Mouse (Mus musculus): ENCODE data around the gene Btf3.
A peak's percentile ranks its signal among the peaks of the same experiment; 100 is the strongest.

Btf3 gene

GRCm38 (mm10) chr13:98277501-98277900, 39.3 kb downstream of the Btf3 start:
- TF ChIP-seq CTCF (conservative IDR thresholded peaks at IDR 0.05; ENCODE audit: low read length): 0 out of 2 replicates have a peak, but pooled peaks have one; percentile 22
- no peak for TF ChIP-seq POU5F1 (IDR thresholded peaks at IDR 0.05; ENCODE audit: borderline replicate concordance, low read length)
- TF ChIP-seq NANOG (IDR thresholded peaks at IDR 0.05; ENCODE audit: borderline replicate concordance, low read length): no peak
- Histone ChIP-seq H3K4me1 (replicated peaks; ENCODE audit: low read depth, low read length) (no peaks in the 10 kb centered on the region), H3K9me3 (ENCODE audit: low read length) (no peaks in the 10 kb centered on the region), H3K36me3 (ENCODE audit: insufficient read depth, low read length) (peaks cover 14% of the 10 kb centered on the region), H3K4me3 (replicated peaks; ENCODE audit: low read length) (no peak overlapping the region), H3K27me3 (ENCODE audit: insufficient read depth, low read length) (no peaks in the 10 kb centered on the region; the same call in 1 of the 2 replicates)

DNA sequence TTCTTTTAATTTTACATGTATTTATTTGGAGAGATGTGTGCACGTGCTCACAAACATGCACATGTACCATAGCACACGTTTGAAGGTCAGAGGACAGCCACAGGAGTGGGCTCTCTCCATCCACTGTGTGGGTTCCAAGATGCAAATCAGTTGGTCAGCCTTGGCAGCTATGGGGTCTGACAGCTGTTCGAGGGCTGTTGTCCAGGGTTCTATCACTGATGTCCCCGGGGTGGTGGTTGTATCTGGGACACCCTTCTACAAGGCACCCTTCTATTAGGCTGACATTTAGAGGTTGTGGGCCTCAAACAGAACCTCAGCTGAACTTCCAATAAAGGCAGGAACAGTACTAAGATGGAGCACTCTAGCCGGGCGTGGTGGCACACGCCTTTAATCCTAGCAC, 40.6 kb downstream of the Btf3 start:
- Histone ChIP-seq H3K9me3 (ENCODE audit: low read length) (no peaks in the 10 kb centered on the region), H3K27me3 (ENCODE audit: insufficient read depth, low read length) (no peaks in the 10 kb centered on the region; the same call in 1 of the 2 replicates), H3K36me3 (ENCODE audit: insufficient read depth, low read length) (peaks cover 27% of the 10 kb centered on the region), H3K4me1 (replicated peaks; ENCODE audit: low read depth, low read length) (no peaks in the 10 kb centered on the region), H3K4me3 (replicated peaks; ENCODE audit: low read length) (no peak overlapping the region)
- no peak for TF ChIP-seq CTCF (conservative IDR thresholded peaks at IDR 0.05; ENCODE audit: low read length)
- TF ChIP-seq NANOG (IDR thresholded peaks at IDR 0.05; ENCODE audit: borderline replicate concordance, low read length): no peak

DNA sequence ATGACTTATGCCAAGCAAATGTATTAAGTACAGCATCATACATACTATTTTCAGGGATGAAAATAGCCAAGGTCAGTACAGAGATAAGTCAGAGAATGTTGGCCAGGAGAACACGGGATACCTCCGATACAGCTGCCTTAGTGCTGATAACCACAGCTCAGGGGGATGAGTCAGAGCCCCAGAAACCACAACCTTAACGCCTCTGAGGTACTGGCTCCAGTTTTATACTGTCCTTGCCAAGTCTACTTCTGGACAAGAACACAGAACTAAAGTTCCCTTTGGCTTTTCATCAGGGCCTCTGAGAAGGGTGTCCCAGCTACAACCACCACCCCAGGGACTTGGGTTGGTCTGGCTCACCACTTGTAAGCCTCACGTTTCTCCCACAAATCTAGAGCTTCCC, 41.2 kb downstream of the Btf3 start:
- Histone ChIP-seq H3K9me3 (ENCODE audit: low read length) (no peaks in the 10 kb centered on the region), H3K4me1 (replicated peaks; ENCODE audit: low read depth, low read length) (no peaks in the 10 kb centered on the region), H3K36me3 (ENCODE audit: insufficient read depth, low read length) (peaks cover 33% of the 10 kb centered on the region), H3K4me3 (replicated peaks; ENCODE audit: low read length) (no peak overlapping the region), H3K27me3 (ENCODE audit: insufficient read depth, low read length) (no peaks in the 10 kb centered on the region; the same call in 1 of the 2 replicates)
- TF ChIP-seq POU5F1 (IDR thresholded peaks at IDR 0.05; ENCODE audit: borderline replicate concordance, low read length): no peak
- no peak for TF ChIP-seq CTCF (conservative IDR thresholded peaks at IDR 0.05; ENCODE audit: low read length)
- TF ChIP-seq NANOG (IDR thresholded peaks at IDR 0.05; ENCODE audit: borderline replicate concordance, low read length): no peak

- Histone ChIP-seq H3K36me3 (ENCODE audit: insufficient read depth, low read length) (peaks cover 38% of the 10 kb centered on the region), H3K9me3 (ENCODE audit: low read length) (no peaks in the 10 kb centered on the region), H3K27me3 (ENCODE audit: insufficient read depth, low read length) (no peaks in the 10 kb centered on the region; the same call in 1 of the 2 replicates), H3K4me1 (replicated peaks; ENCODE audit: low read depth, low read length) (no peaks in the 10 kb centered on the region), H3K4me3 (replicated peaks; ENCODE audit: low read length) (no peak overlapping the region)
- no peak for TF ChIP-seq CTCF (conservative IDR thresholded peaks at IDR 0.05; ENCODE audit: low read length)
- no peak for TF ChIP-seq POU5F1 (IDR thresholded peaks at IDR 0.05; ENCODE audit: borderline replicate concordance, low read length)
- TF ChIP-seq NANOG (IDR thresholded peaks at IDR 0.05; ENCODE audit: borderline replicate concordance, low read length): no peak
These were observed 42.8 kb downstream of the Btf3 start for GRCm38 (mm10) chr13:98274023-98274422.

- Histone ChIP-seq H3K4me3 (replicated peaks; ENCODE audit: low read length) (peak overlapping the region; percentile 93), H3K4me1 (replicated peaks; ENCODE audit: low read depth, low read length) (peaks cover 20% of the 10 kb centered on the region), H3K27me3 (ENCODE audit: insufficient read depth, low read length) (no peaks in the 10 kb centered on the region), H3K9me3 (ENCODE audit: low read length) (no peaks in the 10 kb centered on the region), H3K36me3 (ENCODE audit: insufficient read depth, low read length) (peaks cover 38% of the 10 kb centered on the region)
- TF ChIP-seq NANOG (IDR thresholded peaks at IDR 0.05; ENCODE audit: borderline replicate concordance, low read length): no peak
- no peak for TF ChIP-seq POU5F1 (IDR thresholded peaks at IDR 0.05; ENCODE audit: borderline replicate concordance, low read length)
- no peak for TF ChIP-seq CTCF (conservative IDR thresholded peaks at IDR 0.05; ENCODE audit: low read length)
These were observed 52.7 kb downstream of the Btf3 start for GRCm38 (mm10) chr13:98264111-98264510.

- peaks cover 41% of the 10 kb centered on the region for H3K36me3 ChIP-seq (ENCODE audit: insufficient read depth, low read length)
- no peak for TF ChIP-seq NANOG (IDR thresholded peaks at IDR 0.05; ENCODE audit: borderline replicate concordance, low read length)
- TF ChIP-seq POU5F1 (IDR thresholded peaks at IDR 0.05; ENCODE audit: borderline replicate concordance, low read length): no peak
- TF ChIP-seq CTCF (conservative IDR thresholded peaks at IDR 0.05; ENCODE audit: low read length): no peak
- no peaks in the 10 kb centered on the region for H3K27me3 ChIP-seq (ENCODE audit: insufficient read depth, low read length)
- peaks cover 20% of the 10 kb centered on the region for H3K4me1 ChIP-seq (replicated peaks; ENCODE audit: low read depth, low read length)
- peak overlapping the region; percentile 93 for H3K4me3 ChIP-seq (replicated peaks; ENCODE audit: low read length)
- H3K9me3 ChIP-seq (ENCODE audit: low read length): no peaks in the 10 kb centered on the region
These were observed 53.3 kb downstream of the Btf3 start for GRCm38 (mm10) chr13:98263458-98263987.

- H3K36me3 ChIP-seq (ENCODE audit: insufficient read depth, low read length): peaks cover 42% of the 10 kb centered on the region
- TF ChIP-seq POU5F1 (IDR thresholded peaks at IDR 0.05; ENCODE audit: borderline replicate concordance, low read length) (no peak), CTCF (conservative IDR thresholded peaks at IDR 0.05; ENCODE audit: low read length) (no peak), NANOG (IDR thresholded peaks at IDR 0.05; ENCODE audit: borderline replicate concordance, low read length) (no peak)
- peak within 1 kb of the TSS; percentile 93 for H3K4me3 ChIP-seq (replicated peaks; ENCODE audit: low read length)
- no peaks in the 10 kb centered on the region for H3K9me3 ChIP-seq (ENCODE audit: low read length)
- H3K4me1 ChIP-seq (replicated peaks; ENCODE audit: low read depth, low read length): peaks cover 20% of the 10 kb centered on the region
- no peaks in the 10 kb centered on the region for H3K27me3 ChIP-seq (ENCODE audit: insufficient read depth, low read length)
These were observed 54.0 kb downstream of the Btf3 start, which contains the start of the genes Utp15 and Ankra2 for GRCm38 (mm10) chr13:98262636-98263457. Utp15 (minus strand) TSS chr13:98263041. Ankra2 (plus strand) TSS chr13:98263074.

Data from E14TG2a.4 (cell line).